Mouse (Mus musculus) liver, postnatal 0 days (tissue): ENCODE measurements around the gene Adgre5. TPM values are rescaled to one million over a fixed set of nuclear protein-coding genes. Genes with fewer than 3 reads are reported as not detected.

Source experiments
- ATAC-seq: fragments of 200-750 bp; cut with Nextera tagmentation; 2 replicates; pipeline ENCODE4 v1.8.0; 2017; ENCODE audit warnings: mild to moderate bottlenecking, moderate library complexity
- DNase-seq: peaks from one replicate; pipeline ENCODE4 v3.0.0-alpha.2; 2016
- H3K27ac ChIP-seq: fragments of 300-500 bp; sonication (generic); 2 replicates; pipeline ENCODE4 v1.5.1; 2014; ENCODE audit warnings: antibody characterized with exemption, moderate library complexity, mild to moderate bottlenecking, low read depth
- H3K27me3 ChIP-seq: fragments of 300-500 bp; sonication (generic); 2 replicates; pipeline ENCODE4 v1.6.1; 2014; ENCODE audit warnings: low read length, control low read depth, mixed read lengths; ENCODE audit not compliant: insufficient read depth
- H3K36me3 ChIP-seq: fragments of 300-500 bp; sonication (generic); replicated peaks from 2 replicates; pipeline ENCODE4 v1.6.1; 2014; ENCODE audit warnings: mild to moderate bottlenecking, control low read depth, low read length, moderate library complexity, mixed read lengths; ENCODE audit not compliant: insufficient read depth
- H3K4me1 ChIP-seq: fragments of 300-500 bp; sonication (generic); 2 replicates; pipeline ENCODE4 v1.6.1; 2014; ENCODE audit warnings: antibody characterized with exemption, mild to moderate bottlenecking, control low read depth; ENCODE audit not compliant: insufficient read depth
- H3K4me2 ChIP-seq: fragments of 300-500 bp; sonication (generic); 2 replicates; pipeline ENCODE4 v1.6.1; 2014; ENCODE audit warnings: low read depth, mild to moderate bottlenecking, low read length, moderate library complexity, mixed read lengths
- H3K4me3 ChIP-seq: fragments of 300-500 bp; sonication (generic); 2 replicates; pipeline ENCODE4 v1.5.1; 2014; ENCODE audit warnings: low read depth, low read length
- H3K9ac ChIP-seq: fragments of 300-500 bp; sonication (generic); replicated peaks from 2 replicates; pipeline ENCODE4 v1.6.1; 2014; ENCODE audit warnings: mild to moderate bottlenecking, moderate library complexity
- H3K9me3 ChIP-seq: fragments of 300-500 bp; sonication (generic); 2 replicates; pipeline ENCODE4 v1.6.1; 2016; ENCODE audit warnings: mild to moderate bottlenecking, control low read depth, low read length, mixed read lengths
- CTCF ChIP-seq: sonication (generic); IDR thresholded peaks from 2 replicates; pipeline ENCODE4 v1.5.1; 2016; ENCODE audit warnings: antibody characterized with exemption, low read depth
- EP300 ChIP-seq: IDR thresholded peaks from 2 replicates; pipeline ENCODE4 v1.6.1; 2016; ENCODE audit warnings: antibody characterized with exemption, low read depth, mild to moderate bottlenecking
- WGBS: fragments of 180-500 bp; shearing (Covaris S2); extraction: QIAGEN DNeasy Blood & Tissue Kit; methylation state at CpG from one replicate; pipeline ENCODE4 v1.1.7; 2014; ENCODE audit not compliant: insufficient replicate concordance; 5-methylcytosine and 5-hydroxymethylcytosine counted together
- polyA plus RNA-seq: library from polyadenylated mRNA; unstranded; fragments of >200 nt; fragmentation: Nextera tagmentation; extraction: Ambion mirVana; gene quantifications from 2 replicates; pipeline ENCODE4 v1.2.1, GENCODE M21; 2015

Adgre5 gene
- polyA plus RNA-seq, 1 experiment from 2014 or later, result 15.7 TPM

DNA sequence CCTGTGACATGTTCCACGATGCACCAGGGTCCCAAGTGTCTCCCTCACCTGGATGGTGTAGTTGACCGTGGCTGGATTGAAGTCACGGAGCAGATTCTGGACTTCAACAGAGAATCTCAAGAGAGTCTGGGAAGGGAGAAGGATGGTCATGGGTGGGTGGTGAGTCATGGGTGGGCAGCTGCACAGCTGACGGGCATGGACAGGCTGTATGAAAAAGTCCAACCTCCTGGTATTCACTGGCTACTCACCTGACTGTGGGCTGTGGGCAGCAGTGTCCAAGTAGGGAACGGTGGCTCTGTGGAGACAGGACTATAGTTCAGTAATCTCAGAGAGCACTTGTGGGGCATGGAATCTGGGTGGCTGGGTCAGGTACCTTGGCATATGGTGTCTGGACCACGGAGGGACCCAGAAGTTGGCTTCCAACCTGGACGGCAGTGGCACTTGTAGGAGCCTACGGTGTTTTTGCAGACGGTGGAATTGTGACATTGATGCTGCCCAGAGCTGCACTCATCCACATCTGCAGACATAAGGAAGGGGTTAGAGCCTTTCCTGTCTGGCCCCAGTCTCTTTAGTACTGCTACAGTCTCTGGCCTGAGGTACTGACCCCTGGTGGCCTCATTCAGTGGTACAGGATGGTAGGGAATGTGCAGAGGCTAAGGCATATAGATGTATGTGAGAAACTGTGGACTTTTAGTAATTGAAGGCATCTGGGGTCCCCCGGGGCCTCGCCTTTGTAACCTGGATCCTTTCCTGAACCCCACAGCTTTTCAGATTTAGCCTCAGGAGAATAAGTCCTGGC lies 11.9 kb downstream of the Adgre5 start:
- Histone ChIP-seq H3K4me1 (no peaks in the 10 kb centered on the region), H3K27me3 (no peaks in the 10 kb centered on the region), H3K9ac (no peak overlapping the region), H3K4me2 (no peak overlapping the region), H3K9me3 (no peaks in the 10 kb centered on the region), H3K27ac (no peak overlapping the region), H3K4me3 (no peak overlapping the region), H3K36me3 (peaks cover 64% of the 10 kb centered on the region)
- peak; percentile 34; the same call in 1 of the 2 replicates for ATAC-seq
- 73% methylated on average over 11 of the region's 11 CpGs for WGBS
- TF ChIP-seq CTCF (peak; percentile 77), EP300 (no peak)
- peak; percentile 55 for DNase-seq

DNA sequence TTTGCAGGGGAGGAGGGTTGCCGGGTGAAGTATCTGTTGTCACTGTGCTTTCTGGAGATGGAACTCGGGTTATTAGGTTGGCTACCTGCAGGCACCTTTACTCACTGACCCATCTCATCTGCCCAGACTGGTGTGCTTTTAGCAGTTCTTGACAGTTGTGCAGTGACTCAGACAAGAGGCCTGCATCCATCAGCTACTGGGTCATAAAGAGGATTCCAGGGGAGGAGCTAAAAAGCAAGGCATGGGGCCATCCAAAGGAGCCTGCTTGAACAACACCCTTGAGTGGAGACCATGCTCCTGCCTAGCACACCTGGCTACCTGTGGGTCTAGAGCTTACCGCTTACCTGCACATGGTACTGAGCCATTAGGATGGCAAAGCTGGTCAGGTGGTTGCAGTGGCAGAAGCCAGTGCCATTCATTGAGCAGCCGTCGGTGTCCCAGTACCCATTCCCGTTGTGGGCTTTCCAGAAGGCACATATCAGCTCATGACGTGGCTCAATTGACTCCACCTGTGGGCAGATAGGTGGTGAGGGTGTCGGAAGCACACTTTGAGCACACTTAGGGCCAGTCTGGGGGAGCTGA lies 15.5 kb downstream of the Adgre5 start:
- no peak overlapping the region for H3K4me2 ChIP-seq
- H3K4me1 ChIP-seq, result no peaks in the 10 kb centered on the region
- peaks cover 77% of the 10 kb centered on the region for H3K36me3 ChIP-seq
- no peak overlapping the region for H3K9ac ChIP-seq
- 87% methylated on average over 8 of the region's 8 CpGs for WGBS
- DNase-seq, result no peak
- TF ChIP-seq EP300 (no peak), CTCF (no peak)
- no peak overlapping the region for H3K4me3 ChIP-seq
- no peaks in the 10 kb centered on the region for H3K27me3 ChIP-seq
- no peak overlapping the region for H3K27ac ChIP-seq
- no peak for ATAC-seq
- no peaks in the 10 kb centered on the region for H3K9me3 ChIP-seq

DNA sequence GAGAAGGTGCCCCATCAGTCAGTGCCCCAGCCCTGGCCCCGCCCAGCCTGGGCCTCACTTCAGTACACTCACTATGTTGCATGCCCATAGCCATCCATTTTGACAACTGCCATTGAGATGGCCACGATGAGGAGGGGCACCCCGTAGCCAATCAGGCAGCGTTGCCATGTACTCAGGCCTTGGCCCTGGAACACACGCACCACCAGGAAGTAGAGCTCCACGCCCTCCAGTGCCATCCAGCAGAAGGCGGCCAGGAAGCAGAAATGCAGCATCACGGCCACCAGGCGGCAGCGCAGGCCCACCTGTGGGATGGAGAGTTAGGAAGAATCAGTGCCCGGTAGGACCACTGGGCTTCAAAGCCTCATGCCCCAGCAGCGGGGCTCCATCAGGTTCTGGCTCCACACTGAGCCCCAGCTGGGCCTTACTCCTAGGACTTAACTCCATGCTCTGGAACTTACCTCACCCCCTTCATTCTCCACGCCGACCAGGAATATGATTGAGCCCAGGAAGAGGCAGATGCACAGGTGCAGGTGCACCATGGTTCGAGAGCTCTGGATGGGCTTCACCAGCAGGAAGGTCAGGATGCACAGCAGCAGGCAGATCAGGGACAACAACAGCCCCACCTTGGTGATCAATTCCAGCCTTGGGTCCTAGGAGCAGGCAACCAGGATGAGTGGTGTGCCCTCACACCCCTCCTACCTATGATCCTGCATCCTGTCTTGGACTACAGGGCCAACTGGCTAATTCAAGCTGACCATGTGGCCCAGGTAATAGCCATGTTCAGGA lies 16.2 kb downstream of the Adgre5 start:
- H3K4me2 ChIP-seq, result no peak overlapping the region
- H3K27ac ChIP-seq, result no peak overlapping the region
- TF ChIP-seq EP300 (no peak), CTCF (peak; percentile 93)
- H3K27me3 ChIP-seq, result no peaks in the 10 kb centered on the region
- 40% methylated on average over 15 of the region's 15 CpGs for WGBS
- no peak overlapping the region for H3K4me3 ChIP-seq
- peak; percentile 85 for ATAC-seq
- peaks cover 84% of the 10 kb centered on the region for H3K36me3 ChIP-seq
- H3K9ac ChIP-seq, result no peak overlapping the region
- no peaks in the 10 kb centered on the region for H3K4me1 ChIP-seq
- DNase-seq, result peak; percentile 85
- no peaks in the 10 kb centered on the region for H3K9me3 ChIP-seq

DNA sequence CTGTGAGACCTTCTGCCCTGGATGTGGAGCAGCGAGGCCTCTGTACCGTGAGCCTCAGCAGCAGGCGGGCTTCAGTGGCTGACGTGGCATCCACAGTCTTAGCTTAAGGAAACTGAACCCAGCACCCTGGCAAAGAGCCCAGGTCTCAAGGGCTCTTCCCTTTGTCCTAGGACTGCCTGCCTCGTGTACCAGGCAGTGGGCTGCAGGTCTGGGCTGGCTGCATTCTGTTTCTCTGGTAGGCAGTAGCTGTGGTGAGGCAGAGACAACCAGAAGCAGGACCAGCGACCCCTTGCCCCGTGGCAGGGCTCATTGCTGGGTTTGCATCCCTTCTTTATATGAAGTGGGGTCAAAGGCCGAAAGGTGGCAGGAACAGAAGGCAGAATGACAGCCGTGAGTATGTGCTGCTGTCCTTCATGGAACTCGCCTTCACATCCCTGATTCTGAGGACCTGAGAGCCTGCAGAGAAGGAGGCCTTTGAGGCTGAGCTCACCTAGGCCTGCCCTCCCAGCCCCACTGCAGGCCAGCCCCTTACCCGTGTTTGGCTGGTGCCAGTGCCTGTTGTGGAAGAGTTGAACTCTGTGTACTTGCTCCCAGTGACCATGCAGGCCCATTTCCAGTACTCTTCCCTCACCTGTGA lies 17.6 kb downstream of the Adgre5 start:
- ATAC-seq, result no peak
- Histone ChIP-seq H3K9me3 (no peaks in the 10 kb centered on the region), H3K36me3 (peaks cover 84% of the 10 kb centered on the region), H3K9ac (no peak overlapping the region), H3K4me1 (no peaks in the 10 kb centered on the region), H3K27me3 (no peaks in the 10 kb centered on the region), H3K27ac (no peak overlapping the region), H3K4me3 (no peak overlapping the region), H3K4me2 (no peak overlapping the region)
- no peak for TF ChIP-seq CTCF
- no peak for TF ChIP-seq EP300
- 76% methylated on average over 11 of the region's 11 CpGs for WGBS
- no peak for DNase-seq

DNA sequence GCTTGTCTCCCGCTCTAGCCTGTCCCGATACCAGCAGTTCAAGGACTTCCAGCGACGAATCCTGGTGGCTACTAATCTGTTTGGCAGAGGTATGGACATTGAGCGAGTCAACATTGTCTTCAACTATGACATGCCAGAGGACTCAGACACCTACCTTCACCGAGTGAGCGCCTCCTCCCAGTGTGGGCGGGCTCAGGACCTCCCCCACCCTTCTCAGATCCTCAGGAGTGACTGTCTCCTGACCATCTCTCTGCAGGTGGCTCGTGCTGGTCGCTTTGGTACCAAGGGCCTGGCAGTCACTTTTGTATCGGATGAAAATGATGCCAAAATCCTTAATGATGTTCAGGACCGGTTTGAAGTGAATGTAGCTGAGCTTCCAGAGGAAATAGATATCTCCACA lies 18.5 kb downstream of the Adgre5 start:
- ATAC-seq (no peak), DNase-seq (no peak)
- Histone ChIP-seq H3K4me3 (no peak overlapping the region), H3K4me1 (no peaks in the 10 kb centered on the region), H3K36me3 (peaks cover 76% of the 10 kb centered on the region), H3K9me3 (no peaks in the 10 kb centered on the region), H3K27ac (no peak overlapping the region), H3K9ac (no peak overlapping the region), H3K27me3 (no peaks in the 10 kb centered on the region), H3K4me2 (no peak overlapping the region)
- no peak for TF ChIP-seq CTCF
- no peak for TF ChIP-seq EP300
- WGBS, result 87% methylated on average over 12 of the region's 12 CpGs
